Mouse (Mus musculus) spleen, postnatal 14 days (tissue): ENCODE measurements around the gene Brk1.

Experiments used
- DNase-seq, 2 experiments: peaks; one replicate each; pipeline ENCODE4 v3.0.0; 2021 to 2022; ENCODE audit warnings: low spot score in 2 of 2

Brk1 gene

GRCm38 (mm10) chr6:113604432-113605223 lies at the start of gene Brk1:
TSS of gene Brk1 (plus strand) at chr6:113604772.
- DNase-seq, result peak; percentile 67 to 77

DNA sequence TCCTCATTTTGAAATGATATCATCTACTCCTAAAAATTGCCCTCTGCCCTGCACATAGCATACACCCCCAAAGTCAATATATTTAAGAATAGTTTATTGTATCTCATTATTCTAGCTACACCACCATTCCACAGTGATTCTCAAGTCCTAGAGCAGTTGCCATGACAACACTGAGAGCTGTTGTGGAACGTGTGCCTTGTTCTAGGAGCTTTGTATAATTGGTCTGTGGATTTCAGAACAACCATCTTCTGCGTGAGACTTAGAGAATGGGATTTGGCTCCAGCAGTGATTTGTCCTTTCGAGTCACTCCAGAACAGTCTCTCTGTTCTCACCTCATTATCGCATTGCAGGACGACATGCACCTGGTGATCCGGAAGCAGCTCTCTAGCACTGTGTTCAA lies 44.8 kb upstream of the Brk1 start:
- DNase-seq, result no peak

- no peak for DNase-seq
These were observed 40.0 kb upstream of the Brk1 start for GRCm38 (mm10) chr6:113564557-113564956.

DNA sequence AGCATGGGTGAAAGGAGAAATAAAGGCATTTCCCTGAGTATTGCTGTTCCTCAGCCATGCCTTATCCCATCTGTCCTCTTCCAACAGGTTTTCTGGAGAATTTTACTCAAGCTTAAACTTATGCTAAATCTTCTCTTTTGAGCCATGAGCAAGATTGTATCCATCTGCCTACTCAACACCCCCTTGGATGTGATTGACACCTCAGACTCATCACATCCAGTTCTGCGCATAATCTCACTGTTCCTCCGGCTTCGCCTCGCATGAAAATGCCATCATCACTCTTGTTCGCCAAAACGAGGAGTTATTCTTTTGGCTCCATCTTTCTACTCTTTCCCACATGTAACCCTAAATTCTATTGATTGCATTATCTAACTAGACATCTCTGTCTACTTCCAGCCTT lies 28.5 kb upstream of the Brk1 start:
- DNase-seq, result no peak

DNA sequence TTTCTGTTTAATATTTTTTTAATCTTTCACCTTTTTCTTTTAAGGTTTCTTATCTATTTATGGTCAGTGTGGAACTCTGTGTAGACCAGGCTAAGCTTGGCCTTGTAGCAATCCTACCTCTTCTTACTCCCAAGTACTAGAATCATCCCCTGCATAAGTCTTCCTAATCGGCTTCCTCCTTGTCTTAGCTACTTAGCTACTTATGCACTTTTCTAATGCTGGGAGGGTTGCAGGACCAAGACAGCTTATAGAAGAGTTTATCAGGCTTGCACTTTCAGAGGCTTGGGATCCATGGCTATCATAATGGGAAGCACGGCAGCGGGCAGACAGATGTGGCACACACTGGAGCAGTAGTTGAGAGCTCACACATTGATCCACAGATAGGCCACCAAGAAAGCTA lies 25.3 kb upstream of the Brk1 start:
- DNase-seq, result no peak

DNA sequence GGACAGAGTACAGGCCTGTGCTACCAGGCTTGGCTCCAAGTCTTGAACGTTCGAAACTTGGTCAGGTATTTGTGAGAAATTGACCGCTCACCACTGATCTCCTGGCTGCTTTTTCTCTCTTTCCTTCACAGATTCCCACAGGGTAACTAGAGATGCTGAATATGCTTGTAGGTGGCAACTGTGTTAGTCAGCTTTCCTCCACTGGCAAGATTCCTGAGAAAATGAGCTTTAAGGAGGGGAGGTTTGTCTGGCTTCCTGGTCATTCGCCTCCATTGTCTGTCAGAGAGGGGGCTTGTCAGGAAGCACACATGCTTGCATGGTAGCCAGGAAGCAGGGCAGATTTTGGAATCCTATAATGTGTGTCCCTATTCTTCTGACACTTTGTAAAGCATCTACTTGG lies 21.5 kb upstream of the Brk1 start:
- no peak for DNase-seq

DNA sequence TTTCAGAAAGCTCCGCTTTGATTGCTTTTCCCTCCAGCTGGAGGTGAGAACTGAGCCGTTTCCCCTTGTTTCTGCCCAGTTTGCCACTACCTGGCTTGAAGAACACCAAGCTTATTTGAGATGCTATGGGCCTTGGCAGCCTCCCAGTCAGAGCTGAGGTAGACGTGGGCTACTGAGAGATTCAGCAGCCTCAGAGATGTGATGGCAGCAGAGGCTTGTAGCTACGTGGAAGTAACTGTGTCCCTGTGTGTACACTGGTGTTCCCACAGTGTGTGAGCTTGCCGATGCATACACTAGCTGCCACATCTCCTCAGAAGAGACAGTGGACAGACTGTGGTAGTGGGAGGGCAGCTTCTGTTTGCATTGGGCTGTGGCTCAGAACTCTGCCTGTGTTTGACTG lies 19.5 kb upstream of the Brk1 start:
- DNase-seq, result no peak

DNA sequence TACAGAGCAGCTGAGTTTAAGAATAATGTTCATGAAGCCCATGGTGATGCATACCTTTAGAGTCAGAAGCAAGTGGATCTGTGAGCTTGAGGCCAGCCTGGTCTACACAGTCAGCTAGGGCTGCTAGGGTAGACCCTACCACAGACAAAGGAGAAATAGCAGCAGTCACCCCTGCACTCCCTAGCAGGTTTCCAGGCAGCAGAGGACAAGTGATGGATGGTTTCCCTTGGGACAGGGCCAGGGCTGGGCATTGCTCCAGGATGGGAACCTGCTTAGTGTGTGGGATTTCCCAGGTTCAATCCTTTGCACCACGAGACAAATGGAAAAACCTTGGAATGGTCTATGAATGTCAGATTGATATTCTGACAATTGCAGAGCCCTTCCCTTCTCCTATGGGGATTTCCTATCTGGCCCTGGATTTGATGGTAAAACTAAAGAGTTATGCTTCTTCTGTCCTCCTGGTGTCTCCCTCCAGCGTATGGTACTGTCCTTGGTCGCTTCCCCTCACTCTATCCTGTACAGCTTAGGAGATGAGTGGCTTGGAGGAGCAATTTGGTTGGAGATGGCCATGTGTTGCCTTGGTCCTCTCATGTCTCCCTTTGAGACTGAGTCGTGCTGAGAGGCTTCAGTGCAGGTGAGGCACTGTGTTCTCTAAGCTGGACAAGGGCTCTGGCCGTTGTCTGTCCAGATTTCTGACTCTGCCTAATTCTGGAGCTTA lies 17.9 kb upstream of the Brk1 start:
- no peak for DNase-seq

GRCm38 (mm10) chr6:113592637-113593036 lies 11.9 kb upstream of the Brk1 start:
- DNase-seq, result no peak

GRCm38 (mm10) chr6:113597945-113598344 lies 6.6 kb upstream of the Brk1 start:
- no peak for DNase-seq

GRCm38 (mm10) chr6:113599833-113600232 lies 4.7 kb upstream of the Brk1 start:
- no peak for DNase-seq

- DNase-seq, result no peak
These were observed 3.9 kb upstream of the Brk1 start, which contains the start of gene Fancd2os for GRCm38 (mm10) chr6:113600543-113601139. TSS of gene Fancd2os (minus strand) at chr6:113600715.

DNA sequence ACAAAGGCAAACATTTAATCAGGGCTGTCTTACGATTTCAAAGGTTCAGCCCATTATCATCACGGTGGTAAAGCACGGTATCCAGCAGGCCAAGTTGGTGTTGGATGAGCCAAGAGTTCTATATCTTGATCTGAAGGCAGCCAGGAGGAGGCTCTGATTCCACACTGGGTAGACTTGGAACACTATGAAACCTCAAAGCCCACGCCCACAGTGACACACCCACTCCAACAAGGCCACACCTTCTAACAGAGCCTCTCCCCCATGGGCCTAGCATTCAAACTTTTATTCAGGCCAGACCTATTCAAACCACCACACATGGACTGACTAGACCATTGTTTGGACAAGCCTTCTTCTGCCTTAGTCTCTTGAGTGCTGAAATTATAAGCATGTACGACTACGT lies 1.8 kb upstream of the Brk1 start:
- no peak for DNase-seq

DNA sequence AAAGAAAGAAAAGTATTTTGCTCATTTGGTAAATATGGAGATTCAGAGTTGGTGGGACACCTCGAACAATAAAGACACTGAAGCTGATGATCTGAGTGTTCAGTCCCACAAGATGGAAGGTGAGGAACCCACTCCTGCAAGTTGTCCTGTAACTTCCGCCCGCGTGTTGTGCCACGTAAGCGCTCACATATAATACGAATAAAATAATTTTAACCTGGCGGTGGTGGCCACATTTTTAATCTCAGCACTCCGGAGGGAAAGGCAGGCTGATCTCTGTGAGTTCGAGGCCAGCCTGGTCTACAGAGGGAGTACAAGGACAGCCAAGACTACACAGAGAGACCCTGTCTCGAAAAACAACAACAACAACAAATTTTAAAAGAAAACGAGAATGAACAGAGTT lies 579 bp upstream of the Brk1 start:
- no peak for DNase-seq

DNA sequence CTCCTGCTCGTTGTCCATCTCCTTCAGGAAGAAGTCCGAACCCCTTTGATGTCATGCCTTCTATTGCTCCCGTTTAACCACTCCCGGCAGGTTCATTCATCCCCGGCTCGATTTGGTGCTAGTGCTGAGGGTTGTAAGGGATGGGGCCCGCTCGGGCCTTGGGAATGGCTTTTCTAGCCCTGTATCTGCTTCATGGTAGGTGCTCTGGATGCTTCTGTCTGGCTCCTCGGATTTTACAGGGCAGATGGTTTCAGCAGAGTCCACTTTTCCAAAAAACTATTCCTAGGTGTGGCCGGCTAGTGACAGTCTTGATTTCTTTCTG lies 613 bp downstream of the Brk1 start:
- no peak for DNase-seq

- DNase-seq, result no peak
These were observed 4.3 kb downstream of the Brk1 start for GRCm38 (mm10) chr6:113608871-113609270.

- no peak for DNase-seq
These were observed 4.7 kb downstream of the Brk1 start for GRCm38 (mm10) chr6:113609293-113609692.

DNA sequence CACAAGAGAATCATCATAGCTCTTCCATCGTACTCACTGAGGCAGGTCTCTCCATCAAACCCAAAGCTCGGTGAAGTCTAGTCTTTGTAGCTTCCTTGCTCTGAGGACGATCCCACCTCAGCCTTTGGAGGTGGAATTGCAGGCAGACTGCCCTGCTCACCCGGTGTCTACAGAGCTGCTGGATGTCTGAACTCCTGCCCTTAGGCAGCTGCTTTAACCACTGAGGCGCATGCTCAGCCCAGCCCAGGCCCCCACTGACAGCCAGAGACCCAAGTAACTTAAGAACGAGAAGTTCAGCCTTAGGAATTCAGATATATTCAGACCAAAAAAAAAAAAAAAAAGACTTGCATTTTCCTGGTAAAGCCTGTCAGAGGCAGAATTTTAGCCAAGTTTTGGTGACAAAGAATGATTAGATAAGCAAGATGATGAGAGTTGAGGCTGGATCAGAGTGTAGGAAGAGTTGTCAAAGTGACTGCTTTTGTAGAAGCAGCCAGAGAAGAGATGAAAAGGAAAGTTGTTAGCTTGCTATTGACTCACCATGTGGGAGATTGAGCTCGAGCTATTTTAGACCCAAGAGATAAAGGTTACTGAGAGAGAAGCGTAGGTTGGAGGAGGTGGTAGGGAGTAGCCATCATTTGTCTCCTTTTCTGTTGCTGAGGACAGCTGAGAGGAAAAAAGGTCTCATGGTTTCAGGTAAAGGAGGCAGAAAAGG lies 7.8 kb downstream of the Brk1 start:
- DNase-seq, result no peak

DNA sequence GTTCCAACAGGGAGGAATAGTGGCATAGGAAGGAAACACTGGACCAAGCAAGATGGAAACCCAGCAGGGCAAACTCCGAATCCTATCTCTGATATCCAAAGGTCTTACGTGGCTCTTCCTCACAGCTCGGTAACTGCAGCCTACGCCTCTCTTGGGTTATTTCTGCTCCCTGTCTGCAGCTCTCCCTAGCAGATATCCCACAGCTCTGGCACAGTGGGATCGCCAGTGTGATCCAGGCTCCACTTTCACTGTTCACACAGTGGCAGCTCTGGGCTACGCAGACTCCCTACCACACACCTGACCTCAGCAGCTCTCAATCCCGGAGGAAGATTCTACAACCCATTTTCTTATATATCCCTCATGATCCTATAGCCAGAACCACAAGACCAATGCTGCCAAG lies 9.6 kb downstream of the Brk1 start:
- no peak for DNase-seq

GRCm38 (mm10) chr6:113614997-113615396 lies 10.4 kb downstream of the Brk1 start:
- no peak for DNase-seq

GRCm38 (mm10) chr6:113615489-113615888 lies 10.9 kb downstream of the Brk1 start:
- no peak for DNase-seq

- DNase-seq, result no peak
These were observed 18.8 kb downstream of the Brk1 start for GRCm38 (mm10) chr6:113623386-113623785.
